Mouse (Mus musculus) kidney, adult 8-10 months (tissue): ENCODE data around the gene Ncor2.

Experiments
- DNase-seq, 2 experiments: peaks; one replicate each; pipeline ENCODE4 v3.0.0; 2022

The Ncor2 gene

DNA sequence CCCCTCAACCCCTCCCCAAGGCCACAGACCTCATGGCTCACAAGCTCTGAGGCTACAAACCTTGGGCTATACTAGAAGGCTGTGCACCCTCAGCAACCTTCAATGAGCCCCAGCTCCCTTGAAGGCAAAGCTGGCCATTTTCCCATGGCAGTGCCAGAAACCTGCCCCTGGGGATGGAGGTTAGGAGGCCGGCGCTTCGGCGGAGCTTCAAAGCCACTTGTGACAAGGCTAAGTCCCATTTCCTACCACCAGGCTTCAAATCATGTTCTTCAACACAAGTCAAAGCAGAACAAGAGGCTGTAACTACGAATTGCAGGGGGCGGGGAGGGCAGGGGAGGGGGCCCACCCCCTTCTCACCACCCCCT, 122.7 kb downstream of the Ncor2 start:
- no peak for DNase-seq

- DNase-seq = no peak
Observed at GRCm38 (mm10) chr5:125055901-125056300, 123.1 kb downstream of the Ncor2 start.

DNA sequence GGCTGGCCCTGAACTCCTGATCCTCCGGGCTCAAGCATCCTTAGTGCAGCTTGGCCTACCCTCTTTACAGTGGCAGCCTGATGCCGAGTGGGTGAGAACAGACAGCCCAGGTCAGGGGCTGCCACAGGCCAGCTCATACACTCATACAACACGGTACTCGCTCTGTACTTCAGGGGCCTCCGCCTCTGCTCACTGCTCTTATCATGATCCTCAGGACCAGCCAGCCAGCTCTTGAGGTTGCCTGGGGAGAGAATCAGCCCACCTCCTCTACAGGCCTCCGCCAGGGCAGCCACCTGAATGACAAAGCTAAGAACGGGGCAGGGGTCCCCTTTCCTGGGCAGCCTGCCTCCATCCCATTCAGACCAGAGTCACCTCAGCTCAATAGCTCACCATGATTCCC, 125.4 kb downstream of the Ncor2 start:
- no peak for DNase-seq

DNA sequence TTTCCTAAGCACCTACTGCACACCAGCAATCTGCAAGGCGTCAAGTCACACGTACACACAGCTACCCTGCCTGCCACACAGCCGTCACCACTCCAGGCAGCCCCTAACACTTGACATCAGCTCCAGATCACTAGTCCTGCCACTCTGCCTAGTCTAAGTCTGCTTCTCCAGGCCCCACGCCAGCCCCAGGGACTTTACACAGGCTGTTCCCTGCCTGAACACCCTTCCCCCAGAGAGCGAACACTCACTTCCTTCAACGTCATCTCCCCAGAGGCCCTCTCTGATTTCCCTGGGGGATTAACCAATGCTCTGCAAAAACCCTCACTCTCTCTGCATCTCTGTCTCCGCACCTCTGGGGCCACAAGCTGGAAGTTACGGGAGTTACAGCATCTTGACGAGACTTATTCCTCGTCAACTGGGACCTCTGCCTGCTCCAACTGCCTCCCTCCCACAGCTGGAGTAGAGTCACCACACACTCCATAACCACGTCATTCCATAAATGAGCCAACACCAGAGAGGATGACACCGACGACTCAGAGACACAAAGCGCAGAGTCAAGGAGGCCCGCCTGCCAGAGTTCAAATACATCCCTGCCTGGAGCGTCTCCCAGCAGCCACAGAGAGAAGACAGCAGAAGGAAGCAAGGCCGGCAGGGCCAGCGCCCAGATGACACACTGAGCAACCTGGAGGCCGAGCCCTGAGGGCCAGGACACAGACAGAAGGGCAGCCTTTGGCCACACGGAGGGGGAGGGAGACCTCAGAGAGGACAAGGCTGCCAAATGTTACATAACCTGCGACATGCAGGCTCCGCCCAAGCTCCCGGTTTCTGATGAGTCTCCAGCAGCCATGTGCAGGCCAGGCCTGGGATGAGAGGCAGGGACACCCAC, 126.2 kb downstream of the Ncor2 start:
- DNase-seq = peak; percentile 91 to 94

- no peak for DNase-seq
Observed at GRCm38 (mm10) chr5:125052237-125052602, 126.8 kb downstream of the Ncor2 start.

DNA sequence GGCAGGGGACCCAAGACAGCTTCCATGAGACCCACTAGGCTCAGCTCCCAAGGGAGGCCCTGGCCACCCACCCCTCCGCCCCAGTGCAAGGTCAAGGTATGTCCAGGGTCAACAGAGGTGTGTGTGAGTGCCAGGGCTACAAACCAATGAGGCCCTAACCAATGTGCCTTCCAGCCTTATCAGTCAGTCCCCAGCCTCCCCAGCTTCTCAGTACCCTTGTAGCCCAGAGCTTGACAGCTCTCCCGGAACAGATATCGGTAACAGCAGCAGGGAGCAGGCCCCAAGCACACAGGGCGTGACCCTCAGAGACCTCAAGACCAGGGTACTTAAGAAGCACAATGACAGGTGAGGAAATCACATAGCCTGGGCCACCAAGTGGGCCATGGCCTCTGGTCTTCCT, 129.5 kb downstream of the Ncor2 start:
- no peak for DNase-seq

DNA sequence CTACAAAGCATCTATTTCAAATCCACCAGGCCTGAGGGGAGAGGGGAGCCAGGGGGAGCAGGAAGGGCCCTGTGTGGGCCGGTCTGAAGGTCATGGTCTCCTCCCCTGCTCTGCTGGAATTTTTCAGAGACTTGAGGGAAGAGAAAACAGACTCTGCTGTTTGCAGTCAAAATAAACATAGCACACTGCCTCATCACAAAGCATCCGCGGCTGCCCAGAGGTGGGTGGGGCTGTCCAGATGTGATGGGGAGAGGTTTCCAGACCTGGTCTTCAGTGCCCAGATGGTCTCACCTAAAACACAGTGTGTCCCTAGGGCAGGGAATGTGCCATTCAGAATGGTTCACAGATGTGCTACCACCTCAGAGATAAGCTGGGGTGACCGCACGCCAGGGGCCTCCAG, 132.6 kb downstream of the Ncor2 start:
- DNase-seq = no peak

- DNase-seq = no peak
Observed at GRCm38 (mm10) chr5:125045202-125045601, 133.8 kb downstream of the Ncor2 start.

GRCm38 (mm10) chr5:125043448-125043847, 135.6 kb downstream of the Ncor2 start:
- no peak for DNase-seq

DNA sequence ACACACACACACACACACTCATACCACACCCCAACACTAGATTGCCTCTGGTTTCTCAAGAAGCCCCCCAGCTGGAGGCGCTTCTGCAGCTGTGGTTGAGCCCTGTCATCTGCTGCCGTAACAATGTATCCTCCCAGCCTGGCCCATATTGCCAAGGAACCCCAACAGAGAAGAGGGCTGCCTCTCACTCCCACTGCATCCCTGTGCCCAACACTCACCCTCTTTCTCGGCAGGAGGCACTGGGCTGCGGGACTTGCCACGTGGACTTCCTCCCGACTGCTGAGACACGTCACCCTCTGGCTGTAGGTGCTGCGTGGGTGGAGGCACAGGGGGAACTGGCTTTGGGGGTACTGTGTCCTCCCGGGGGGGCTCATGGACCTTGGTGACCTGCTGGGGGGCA, 137.4 kb downstream of the Ncor2 start:
- no peak for DNase-seq

- peak; percentile 93 to 94 for DNase-seq
Observed at GRCm38 (mm10) chr5:125040128-125040584, 138.9 kb downstream of the Ncor2 start.

GRCm38 (mm10) chr5:125039377-125040027, 139.5 kb downstream of the Ncor2 start:
- no peak for DNase-seq

GRCm38 (mm10) chr5:125036483-125036882, 142.5 kb downstream of the Ncor2 start:
- DNase-seq = no peak

GRCm38 (mm10) chr5:125028911-125029310, 150.1 kb downstream of the Ncor2 start:
- DNase-seq = no peak

GRCm38 (mm10) chr5:125028371-125028770, 150.6 kb downstream of the Ncor2 start:
- DNase-seq = no peak

- DNase-seq = no peak
Observed at GRCm38 (mm10) chr5:125024002-125024401, 155.0 kb downstream of the Ncor2 start.

GRCm38 (mm10) chr5:125021298-125021697, 157.7 kb downstream of the Ncor2 start:
- peak; percentile 39 to 67 for DNase-seq

GRCm38 (mm10) chr5:125019099-125019498, 159.9 kb downstream of the Ncor2 start:
- DNase-seq = no peak

- no peak for DNase-seq
Observed at GRCm38 (mm10) chr5:125017332-125017731, 161.7 kb downstream of the Ncor2 start.

- peak in 1 of 2 experiments; percentile 36 for DNase-seq
Observed at GRCm38 (mm10) chr5:125016421-125017242, 162.4 kb downstream of the Ncor2 start.

DNA sequence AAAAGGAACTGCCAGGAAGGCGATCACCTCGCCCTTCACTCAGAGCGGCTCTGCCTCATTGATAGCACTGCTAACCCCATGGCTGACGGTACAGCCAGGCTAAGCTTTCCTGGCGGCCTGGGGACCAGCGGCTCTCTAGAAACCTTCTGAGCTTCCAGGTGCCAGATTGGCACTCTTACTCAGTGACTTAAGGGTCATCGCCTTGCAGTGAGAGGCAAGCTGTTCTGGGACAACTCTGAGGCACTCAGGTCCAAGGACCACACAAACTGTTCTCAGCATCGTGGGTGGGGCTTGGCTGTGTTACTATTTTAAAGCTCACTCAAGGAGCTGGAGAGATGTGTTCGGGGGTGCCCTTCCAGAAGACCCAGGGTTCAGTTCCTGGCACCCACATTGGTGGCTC, 163.4 kb downstream of the Ncor2 start:
- no peak for DNase-seq

- DNase-seq = no peak
Observed at GRCm38 (mm10) chr5:125015066-125015465, 164.0 kb downstream of the Ncor2 start.

- DNase-seq = peak; percentile 35 to 74
Observed at GRCm38 (mm10) chr5:125014497-125014896, 164.5 kb downstream of the Ncor2 start.
